Mouse (Mus musculus): Measurements from ENCODE around the gene Gm13288.
"Not testable (repeated sequence)": the region's sequence is repeated elsewhere in the genome, so short reads cannot be mapped to it uniquely, and the experiment has no call there.

The Gm13288 gene

DNA sequence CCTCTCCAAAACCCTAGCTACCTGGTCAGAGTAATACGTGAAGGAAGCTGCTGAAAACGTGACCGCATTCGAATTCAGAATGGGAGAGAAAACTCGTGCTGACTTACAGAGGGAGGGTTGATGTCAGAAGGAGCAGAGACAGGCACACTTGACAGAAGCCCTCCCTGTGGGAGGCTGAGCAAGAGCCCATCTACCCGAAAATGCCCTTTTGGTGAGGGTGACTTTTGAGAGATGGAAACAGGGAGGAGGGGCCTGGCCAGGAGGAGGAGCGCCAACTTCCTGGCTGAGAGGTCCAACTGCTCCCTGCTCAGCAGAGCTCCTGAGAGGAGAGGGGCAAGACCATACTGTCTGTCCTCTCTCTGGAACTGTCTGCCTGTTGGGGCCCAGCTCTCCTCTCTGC, 6.0 kb upstream of the Gm13288 start, which contains the start of gene Gm13285:
TSS of gene Gm13285 (plus strand) at position 301 of the 400 bp plus-strand sequence.
- DNase-seq (ENCODE audit: low read depth, low spot score): not testable (repeated sequence)

GRCm38 (mm10) chr4:88802954-88803353, 2.4 kb upstream of the Gm13288 start, which contains the start of gene Gm13287:
Gene Gm13287 (plus strand): TSS chr4:88803254.
- not testable (repeated sequence) for DNase-seq (ENCODE audit: low read depth, low spot score)

DNA sequence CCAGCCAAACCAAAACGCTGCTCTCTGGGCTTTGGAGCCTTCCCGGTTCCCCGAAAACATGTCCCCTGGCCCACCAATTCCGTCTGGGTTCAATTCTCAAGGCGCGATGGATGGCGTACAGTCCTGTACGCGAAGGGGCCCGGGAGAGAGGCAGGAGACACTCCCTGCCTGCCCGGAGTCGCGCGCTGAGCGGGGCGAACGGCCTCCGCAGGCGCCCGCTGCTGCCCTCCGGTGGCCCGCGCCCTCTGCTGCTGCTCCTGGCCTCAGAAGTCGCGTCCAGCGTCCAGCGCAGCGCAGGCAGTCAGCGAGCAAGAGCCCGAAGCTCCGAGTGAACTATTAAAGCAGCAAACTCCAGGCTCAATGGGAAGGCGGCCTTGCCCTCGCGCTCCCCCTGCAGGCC, 430 bp downstream of the Gm13288 start:
- not testable (repeated sequence) for DNase-seq (ENCODE audit: low read depth, low spot score)

GRCm38 (mm10) chr4:88815928-88816327, 10.6 kb downstream of the Gm13288 start, which contains the start of gene Ifna7:
Gene Ifna7 (plus strand): TSS chr4:88816228.
- no peak for DNase-seq (ENCODE audit: low read depth, low spot score)

DNA sequence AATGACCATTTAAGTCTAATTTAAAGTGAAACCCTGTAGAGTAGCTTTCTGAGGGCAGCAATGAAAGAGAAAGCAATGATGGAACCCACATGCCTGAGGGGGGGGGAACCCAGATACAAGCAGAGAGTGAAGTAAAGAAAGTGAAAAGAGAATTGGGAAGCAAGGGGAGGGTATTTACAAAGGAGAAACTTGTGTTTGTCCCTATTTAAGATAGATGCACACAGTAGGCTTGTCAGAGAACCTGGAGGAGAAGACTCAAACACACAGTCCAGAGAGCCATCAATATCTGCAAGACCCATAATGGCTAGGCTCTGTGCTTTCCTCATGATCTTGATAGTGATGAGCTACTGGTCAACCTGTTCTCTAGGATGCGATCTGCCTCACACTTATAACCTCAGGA, 14.3 kb downstream of the Gm13288 start, which contains the start of gene Ifna11:
TSS of gene Ifna11 (plus strand) at position 301 of the 400 bp plus-strand sequence.
- DNase-seq (ENCODE audit: low read depth, low spot score): no peak

DNA sequence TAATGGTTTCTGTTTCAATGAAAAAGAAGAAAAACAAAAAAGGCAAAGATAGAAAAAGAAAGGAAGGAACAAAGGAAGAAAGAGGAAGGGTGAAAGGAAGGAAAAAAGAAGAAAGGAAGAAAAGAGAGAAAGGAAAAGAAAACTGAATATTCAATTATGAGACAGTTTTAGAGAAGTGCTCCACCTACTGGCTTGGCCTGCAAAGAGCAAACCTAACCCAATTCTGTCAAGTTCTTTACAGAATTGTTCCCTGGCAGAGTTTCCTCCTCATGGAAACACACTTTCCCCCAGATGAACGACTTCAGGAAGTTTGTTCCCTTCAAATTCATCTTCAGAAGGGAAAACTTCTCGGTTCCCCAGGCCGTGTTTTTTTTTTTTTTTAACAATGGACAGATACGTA, 17.7 kb downstream of the Gm13288 start:
- peak; percentile 31 for DNase-seq (ENCODE audit: low read depth, low spot score)

DNA sequence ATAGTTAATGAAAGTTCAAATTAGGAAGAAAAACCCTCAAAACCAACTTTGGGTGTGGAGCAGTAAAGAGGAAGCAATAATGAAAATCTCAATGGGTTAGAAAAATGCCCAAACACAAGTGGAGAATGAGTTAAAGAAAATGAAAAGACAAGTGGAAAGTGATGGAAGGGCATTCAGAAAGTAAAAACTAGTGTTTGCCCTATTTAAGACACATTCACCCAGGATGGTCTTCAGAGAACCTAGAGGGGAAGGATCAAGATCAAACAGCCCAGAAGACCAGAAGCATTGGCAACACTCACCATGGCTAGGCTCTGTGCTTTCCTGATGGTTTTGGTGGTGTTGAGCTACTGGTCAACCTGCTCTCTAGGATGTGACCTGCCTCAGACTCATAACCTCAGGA, 21.8 kb downstream of the Gm13288 start, which contains the start of gene Ifna6:
TSS of gene Ifna6 (plus strand) at position 301 of the 400 bp plus-strand sequence.
- not testable (repeated sequence) for DNase-seq (ENCODE audit: low read depth, low spot score)

GRCm38 (mm10) chr4:88830523-88830922, 25.2 kb downstream of the Gm13288 start:
- DNase-seq (ENCODE audit: low read depth, low spot score): peak; percentile 35

GRCm38 (mm10) chr4:88835225-88835624, 29.9 kb downstream of the Gm13288 start, which contains the start of gene Ifna5:
Gene Ifna5 (plus strand): TSS chr4:88835525.
- not testable (repeated sequence) for DNase-seq (ENCODE audit: low read depth, low spot score)

- peak; percentile 29 for DNase-seq (ENCODE audit: low read depth, low spot score)
These were observed 33.5 kb downstream of the Gm13288 start for GRCm38 (mm10) chr4:88838828-88839227.

GRCm38 (mm10) chr4:88840058-88840457, 34.7 kb downstream of the Gm13288 start:
- no peak for DNase-seq (ENCODE audit: low read depth, low spot score)

DNA sequence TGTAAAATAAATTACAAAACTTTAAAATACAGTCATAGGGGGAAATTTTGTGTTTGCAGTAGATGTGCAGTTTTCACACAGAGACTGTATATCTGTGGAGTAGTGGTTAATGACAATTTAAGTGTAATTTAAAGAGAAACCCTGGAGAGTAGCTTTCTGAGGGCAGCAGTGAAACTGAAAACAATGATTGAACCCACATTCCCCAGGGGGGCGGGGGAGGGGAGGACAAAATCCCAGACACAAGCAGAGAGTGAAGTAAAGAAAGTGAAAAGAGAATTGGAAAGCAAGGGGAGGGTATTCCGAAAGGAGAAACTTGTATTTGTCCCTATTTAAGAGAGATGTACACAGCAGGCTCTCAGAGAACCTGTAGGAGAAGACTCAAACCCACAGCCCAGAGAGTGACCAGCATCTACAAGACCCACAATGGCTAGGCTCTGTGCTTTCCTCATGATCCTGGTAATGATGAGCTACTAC, 36.1 kb downstream of the Gm13288 start, which contains the start of gene Ifna4:
TSS of gene Ifna4 (plus strand) at position 424 of the 474 bp plus-strand sequence.
- DNase-seq (ENCODE audit: low read depth, low spot score): no peak

GRCm38 (mm10) chr4:88845334-88845733, 40.0 kb downstream of the Gm13288 start:
- DNase-seq (ENCODE audit: low read depth, low spot score): peak; percentile 25

DNA sequence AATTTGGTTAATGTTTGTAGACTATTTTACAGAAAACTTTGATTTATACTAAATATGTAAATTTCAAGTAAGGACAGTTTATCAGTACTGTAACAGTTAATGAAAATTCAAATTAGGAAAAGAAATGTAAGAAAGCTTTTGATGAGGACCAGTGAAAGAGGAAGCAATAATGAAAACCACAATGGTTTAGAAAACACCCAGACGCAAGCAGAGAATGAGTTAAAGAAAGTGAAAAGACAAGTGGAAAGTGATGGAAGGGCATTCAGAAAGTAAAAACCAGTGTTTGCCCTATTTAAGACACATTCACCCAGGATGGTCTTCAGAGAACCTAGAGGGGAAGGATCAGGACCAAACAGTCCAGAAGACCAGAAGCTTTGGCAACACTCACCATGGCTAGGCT, 44.4 kb downstream of the Gm13288 start, which contains the start of gene Ifna1:
TSS of gene Ifna1 (plus strand) at position 390 of the 400 bp plus-strand sequence.
- no peak for DNase-seq (ENCODE audit: low read depth, low spot score)

GRCm38 (mm10) chr4:88851026-88851763, 45.9 kb downstream of the Gm13288 start:
- no peak for DNase-seq (ENCODE audit: low read depth, low spot score)

Measured in brain, adult 2 months (tissue).